Mouse (Mus musculus): Measurements from ENCODE around the gene Megf9. TPM values are rescaled to one million over a fixed set of nuclear protein-coding genes. Genes with fewer than 3 reads are reported as not detected.

Gene Megf9
- polyA plus RNA-seq, 1 experiment: 1.7 TPM

DNA sequence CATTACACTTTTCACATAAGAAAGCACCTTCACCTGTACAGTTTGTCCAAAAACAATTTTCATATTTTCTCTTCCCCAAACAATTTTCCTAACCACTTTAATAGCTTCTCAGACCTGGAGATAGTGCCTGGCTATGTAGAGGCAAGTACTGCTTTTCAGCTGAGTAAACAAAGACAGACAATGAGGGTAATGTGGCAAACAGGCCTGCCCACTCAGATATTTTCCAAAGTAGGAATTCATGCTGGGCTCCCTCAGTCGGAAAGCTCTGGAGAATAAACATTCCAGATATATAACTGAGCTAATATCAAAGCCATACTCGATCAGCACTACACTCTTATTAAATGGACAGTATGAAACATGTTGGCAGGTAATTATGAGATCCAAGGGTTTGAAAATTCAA lies 25.2 kb downstream of the Megf9 start:
- Histone ChIP-seq H3ac (ENCODE audit: control insufficient read depth, insufficient read length, low read depth) (no peak overlapping the region), H3K79me3 (ENCODE audit: low read depth) (no peaks in the 10 kb centered on the region), H3K36me3 (ENCODE audit: control insufficient read depth, insufficient read depth) (no peaks in the 10 kb centered on the region), H3K27me3 (ENCODE audit: control insufficient read depth, insufficient read depth, insufficient read length) (no peaks in the 10 kb centered on the region), H3K79me2 (ENCODE audit: control insufficient read depth, insufficient read depth) (no peaks in the 10 kb centered on the region), H3K4me3 (ENCODE audit: insufficient read depth, poor library complexity, severe bottlenecking) (no peak overlapping the region)
- TF ChIP-seq CTCF (IDR thresholded peaks at IDR 0.05; ENCODE audit: control insufficient read depth, insufficient read depth, insufficient read length) (no peak), MAX (IDR thresholded peaks at IDR 0.05) (no peak), USF1 (IDR thresholded peaks at IDR 0.05; ENCODE audit: low read depth) (no peak), CEBPB (IDR thresholded peaks at IDR 0.05; ENCODE audit: low read depth) (no peak)

DNA sequence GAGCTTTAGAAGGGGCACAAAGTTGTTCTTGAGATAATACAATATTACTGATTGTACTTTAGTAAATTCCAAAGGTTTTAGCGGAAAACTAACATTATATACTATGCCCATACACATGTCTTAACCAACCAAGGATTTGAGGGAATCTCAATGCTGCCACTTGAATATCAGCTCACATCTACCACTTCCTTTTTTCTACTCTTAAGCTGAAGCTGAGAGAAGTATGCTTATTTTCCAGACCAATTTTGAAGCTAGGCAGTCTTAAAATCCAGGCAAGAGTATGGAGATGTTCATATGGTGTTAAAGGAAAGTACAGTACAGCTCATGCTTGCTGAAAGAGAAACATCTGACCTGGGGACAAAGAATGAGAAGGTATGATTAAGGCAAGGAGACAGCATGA lies 26.6 kb downstream of the Megf9 start:
- Histone ChIP-seq H3ac (ENCODE audit: control insufficient read depth, insufficient read length, low read depth) (no peak overlapping the region), H3K27me3 (ENCODE audit: control insufficient read depth, insufficient read depth, insufficient read length) (no peaks in the 10 kb centered on the region), H3K79me3 (ENCODE audit: low read depth) (no peaks in the 10 kb centered on the region), H3K4me3 (ENCODE audit: insufficient read depth, poor library complexity, severe bottlenecking) (no peak overlapping the region), H3K36me3 (ENCODE audit: control insufficient read depth, insufficient read depth) (no peaks in the 10 kb centered on the region), H3K79me2 (ENCODE audit: control insufficient read depth, insufficient read depth) (no peaks in the 10 kb centered on the region)
- TF ChIP-seq MYOD1 (IDR thresholded peaks at IDR 0.05; ENCODE audit: control insufficient read depth, insufficient read length, low read depth): no peak
- no peak for TF ChIP-seq FOSL1 (IDR thresholded peaks at IDR 0.05; ENCODE audit: insufficient read depth, low read length, poor library complexity, severe bottlenecking)
- TF ChIP-seq MYOG (IDR thresholded peaks at IDR 0.05; ENCODE audit: control insufficient read depth, extremely low read depth, insufficient read length): no peak
- no peak for TF ChIP-seq CTCF (IDR thresholded peaks at IDR 0.05; ENCODE audit: control insufficient read depth, insufficient read depth, insufficient read length)
- no peak for TF ChIP-seq CEBPB (IDR thresholded peaks at IDR 0.05; ENCODE audit: low read depth)
- no peak for TF ChIP-seq USF1 (IDR thresholded peaks at IDR 0.05; ENCODE audit: low read depth)
- no peak for TF ChIP-seq MAX (IDR thresholded peaks at IDR 0.05)

DNA sequence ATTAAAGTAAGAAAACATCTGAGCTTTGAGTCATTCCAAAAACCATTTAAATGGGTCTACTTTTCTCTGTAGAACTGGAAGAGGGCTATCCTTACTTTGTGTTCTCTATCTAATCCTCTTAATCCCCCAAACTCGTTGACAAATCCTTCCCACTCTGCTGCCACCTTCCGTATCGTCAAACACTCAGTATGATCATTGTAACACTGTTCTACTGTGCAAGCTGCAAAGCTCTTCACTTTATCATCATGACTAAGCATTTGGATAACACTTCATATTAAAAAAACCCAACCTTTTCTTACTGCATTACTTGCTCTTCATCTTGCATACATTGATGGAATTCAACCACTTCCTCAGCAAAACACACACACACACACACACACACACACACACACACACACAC lies 28.8 kb downstream of the Megf9 start:
- H3K36me3 ChIP-seq (ENCODE audit: control insufficient read depth, insufficient read depth): no peaks in the 10 kb centered on the region
- H3ac ChIP-seq (ENCODE audit: control insufficient read depth, insufficient read length, low read depth): no peak overlapping the region
- TF ChIP-seq MAX (IDR thresholded peaks at IDR 0.05) (no peak), CEBPB (IDR thresholded peaks at IDR 0.05; ENCODE audit: low read depth) (no peak), USF1 (IDR thresholded peaks at IDR 0.05; ENCODE audit: low read depth) (no peak), MYOD1 (IDR thresholded peaks at IDR 0.05; ENCODE audit: control insufficient read depth, insufficient read length, low read depth) (no peak), FOSL1 (IDR thresholded peaks at IDR 0.05; ENCODE audit: insufficient read depth, low read length, poor library complexity, severe bottlenecking) (no peak), CTCF (IDR thresholded peaks at IDR 0.05; ENCODE audit: control insufficient read depth, insufficient read depth, insufficient read length) (no peak), MYOG (IDR thresholded peaks at IDR 0.05; ENCODE audit: control insufficient read depth, extremely low read depth, insufficient read length) (no peak)
- H3K79me3 ChIP-seq (ENCODE audit: low read depth): no peaks in the 10 kb centered on the region
- no peak overlapping the region for H3K4me3 ChIP-seq (ENCODE audit: insufficient read depth, poor library complexity, severe bottlenecking)
- no peaks in the 10 kb centered on the region for H3K79me2 ChIP-seq (ENCODE audit: control insufficient read depth, insufficient read depth)
- no peaks in the 10 kb centered on the region for H3K27me3 ChIP-seq (ENCODE audit: control insufficient read depth, insufficient read depth, insufficient read length)

DNA sequence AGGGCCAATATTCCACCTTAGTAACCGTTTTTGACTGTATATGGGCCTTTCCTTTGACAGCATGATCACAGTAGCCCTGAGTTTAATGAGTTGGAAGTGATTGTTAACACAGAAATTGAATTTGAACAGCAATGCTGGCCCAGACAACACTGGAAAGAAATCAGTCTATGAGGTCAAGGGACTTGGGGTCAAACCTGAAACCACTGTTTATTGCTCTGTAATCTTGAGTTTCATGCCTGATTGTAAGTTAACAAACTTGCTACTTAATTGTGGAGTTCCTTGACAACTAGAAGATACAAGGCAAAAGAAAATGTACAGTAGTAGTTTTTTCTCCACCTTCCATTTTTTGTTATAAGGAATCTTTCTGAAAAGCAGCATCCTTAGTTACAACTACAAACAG lies 31.0 kb downstream of the Megf9 start:
- H3K79me2 ChIP-seq (ENCODE audit: control insufficient read depth, insufficient read depth): no peaks in the 10 kb centered on the region
- no peak overlapping the region for H3ac ChIP-seq (ENCODE audit: control insufficient read depth, insufficient read length, low read depth)
- H3K79me3 ChIP-seq (ENCODE audit: low read depth): no peaks in the 10 kb centered on the region
- no peaks in the 10 kb centered on the region for H3K27me3 ChIP-seq (ENCODE audit: control insufficient read depth, insufficient read depth, insufficient read length)
- TF ChIP-seq CTCF (IDR thresholded peaks at IDR 0.05; ENCODE audit: control insufficient read depth, insufficient read depth, insufficient read length): no peak
- no peak for TF ChIP-seq MAX (IDR thresholded peaks at IDR 0.05)
- TF ChIP-seq MYOG (IDR thresholded peaks at IDR 0.05; ENCODE audit: control insufficient read depth, extremely low read depth, insufficient read length): no peak
- TF ChIP-seq CEBPB (IDR thresholded peaks at IDR 0.05; ENCODE audit: low read depth): no peak
- no peak for TF ChIP-seq FOSL1 (IDR thresholded peaks at IDR 0.05; ENCODE audit: insufficient read depth, low read length, poor library complexity, severe bottlenecking)
- no peak for TF ChIP-seq MYOD1 (IDR thresholded peaks at IDR 0.05; ENCODE audit: control insufficient read depth, insufficient read length, low read depth)
- TF ChIP-seq USF1 (IDR thresholded peaks at IDR 0.05; ENCODE audit: low read depth): no peak
- H3K4me3 ChIP-seq (ENCODE audit: insufficient read depth, poor library complexity, severe bottlenecking): no peak overlapping the region
- H3K36me3 ChIP-seq (ENCODE audit: control insufficient read depth, insufficient read depth): no peaks in the 10 kb centered on the region

DNA sequence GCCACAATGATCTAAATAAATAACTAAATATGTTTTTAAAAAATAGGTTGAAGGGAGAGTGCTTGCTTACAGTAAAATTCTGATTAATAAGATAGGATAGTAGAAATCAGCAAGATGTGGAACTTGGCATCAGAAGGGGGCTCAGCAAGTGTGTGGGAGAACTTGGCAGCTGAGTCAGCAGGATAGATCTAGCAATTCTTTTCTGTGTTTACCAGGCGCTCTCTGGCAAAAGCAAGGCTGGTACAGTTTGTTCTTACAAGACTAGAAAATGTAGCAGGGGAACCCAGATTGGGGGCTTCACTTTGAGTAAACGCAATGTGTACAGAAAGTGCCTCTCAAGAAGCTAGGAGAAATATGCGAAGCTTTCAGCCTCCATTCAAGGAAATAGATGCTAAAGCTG lies 35.5 kb downstream of the Megf9 start:
- H3ac ChIP-seq (ENCODE audit: control insufficient read depth, insufficient read length, low read depth): no peak overlapping the region
- no peaks in the 10 kb centered on the region for H3K27me3 ChIP-seq (ENCODE audit: control insufficient read depth, insufficient read depth, insufficient read length)
- H3K79me2 ChIP-seq (ENCODE audit: control insufficient read depth, insufficient read depth): no peaks in the 10 kb centered on the region
- H3K4me3 ChIP-seq (ENCODE audit: insufficient read depth, poor library complexity, severe bottlenecking): no peak overlapping the region
- H3K36me3 ChIP-seq (ENCODE audit: control insufficient read depth, insufficient read depth): no peaks in the 10 kb centered on the region
- H3K79me3 ChIP-seq (ENCODE audit: low read depth): no peaks in the 10 kb centered on the region
- TF ChIP-seq CEBPB (IDR thresholded peaks at IDR 0.05; ENCODE audit: low read depth) (no peak), MAX (IDR thresholded peaks at IDR 0.05) (no peak), FOSL1 (IDR thresholded peaks at IDR 0.05; ENCODE audit: insufficient read depth, low read length, poor library complexity, severe bottlenecking) (no peak), MYOD1 (IDR thresholded peaks at IDR 0.05; ENCODE audit: control insufficient read depth, insufficient read length, low read depth) (no peak), MYOG (IDR thresholded peaks at IDR 0.05; ENCODE audit: control insufficient read depth, extremely low read depth, insufficient read length) (no peak), CTCF (IDR thresholded peaks at IDR 0.05; ENCODE audit: control insufficient read depth, insufficient read depth, insufficient read length) (no peak), USF1 (IDR thresholded peaks at IDR 0.05; ENCODE audit: low read depth) (no peak)

DNA sequence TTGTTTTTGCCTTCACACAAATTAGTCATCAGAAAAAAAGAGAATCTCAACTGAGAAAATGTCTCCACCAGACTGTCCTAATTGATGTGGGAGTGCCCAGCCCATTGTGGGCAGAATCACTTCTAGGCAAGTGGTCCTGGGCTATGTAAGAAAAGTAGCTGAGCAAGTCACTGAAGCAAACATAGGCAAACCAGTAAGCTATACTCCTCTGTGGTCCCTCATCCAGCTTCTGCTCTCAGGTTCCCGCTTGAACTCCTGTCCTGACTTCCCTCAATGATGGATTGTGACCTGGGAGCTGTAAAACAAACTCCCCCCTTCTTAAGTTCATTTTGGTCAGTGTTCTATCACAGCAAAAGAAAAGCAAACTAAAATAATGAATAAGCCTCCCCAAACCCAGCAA lies 37.8 kb downstream of the Megf9 start:
- Histone ChIP-seq H3K79me2 (ENCODE audit: control insufficient read depth, insufficient read depth) (no peaks in the 10 kb centered on the region), H3ac (ENCODE audit: control insufficient read depth, insufficient read length, low read depth) (no peak overlapping the region), H3K36me3 (ENCODE audit: control insufficient read depth, insufficient read depth) (no peaks in the 10 kb centered on the region), H3K4me3 (ENCODE audit: insufficient read depth, poor library complexity, severe bottlenecking) (no peak overlapping the region), H3K79me3 (ENCODE audit: low read depth) (no peaks in the 10 kb centered on the region), H3K27me3 (ENCODE audit: control insufficient read depth, insufficient read depth, insufficient read length) (no peaks in the 10 kb centered on the region)
- TF ChIP-seq FOSL1 (IDR thresholded peaks at IDR 0.05; ENCODE audit: insufficient read depth, low read length, poor library complexity, severe bottlenecking) (no peak), CEBPB (IDR thresholded peaks at IDR 0.05; ENCODE audit: low read depth) (no peak), USF1 (IDR thresholded peaks at IDR 0.05; ENCODE audit: low read depth) (no peak), MYOG (IDR thresholded peaks at IDR 0.05; ENCODE audit: control insufficient read depth, extremely low read depth, insufficient read length) (no peak), MAX (IDR thresholded peaks at IDR 0.05) (no peak), MYOD1 (IDR thresholded peaks at IDR 0.05; ENCODE audit: control insufficient read depth, insufficient read length, low read depth) (no peak), CTCF (IDR thresholded peaks at IDR 0.05; ENCODE audit: control insufficient read depth, insufficient read depth, insufficient read length) (no peak)

All from C2C12 (cell line).